Mouse (Mus musculus) kidney, embryonic 16.5 days (tissue): ENCODE measurements at regions not wholly inside any gene's neighbourhood (a gene's known extent, or its start where the extent isn't known, plus 50 kb on each side); places are given as distances from the start of the nearest gene placed in this dataset.

Source experiments
- ATAC-seq: fragments of 200-750 bp; cut with Nextera tagmentation; 2 replicates; pipeline ENCODE4 v1.8.0; 2017; ENCODE audit warnings: moderate TSS enrichment; ENCODE audit not compliant: low FRiP score, low TSS enrichment
- H3K27ac ChIP-seq: fragments of 300-500 bp; sonication (generic); 2 replicates; pipeline ENCODE4 v1.5.1; 2014; ENCODE audit warnings: low read length
- H3K27me3 ChIP-seq: fragments of 300-500 bp; sonication (generic); 2 replicates; pipeline ENCODE4 v1.6.1; 2014; ENCODE audit warnings: low read length, control low read depth, mixed read lengths; ENCODE audit not compliant: insufficient read depth
- H3K36me3 ChIP-seq: fragments of 300-500 bp; sonication (generic); 2 replicates; pipeline ENCODE4 v1.6.1; 2014; ENCODE audit warnings: low read length, control low read depth, mixed read lengths; ENCODE audit not compliant: insufficient read depth
- H3K4me1 ChIP-seq: fragments of 300-500 bp; sonication (generic); 2 replicates; pipeline ENCODE4 v1.6.1; 2014; ENCODE audit warnings: low read length, control low read depth, mixed read lengths; ENCODE audit not compliant: insufficient read depth
- H3K4me2 ChIP-seq: fragments of 300-500 bp; sonication (generic); replicated peaks from 2 replicates; pipeline ENCODE4 v1.6.1; 2014; ENCODE audit warnings: low read depth, low read length
- H3K4me3 ChIP-seq: fragments of 300-500 bp; sonication (generic); 2 replicates; pipeline ENCODE4 v1.5.1; 2014; ENCODE audit warnings: mild to moderate bottlenecking, low read length
- H3K9ac ChIP-seq: fragments of 300-500 bp; sonication (generic); replicated peaks from 2 replicates; pipeline ENCODE4 v1.6.1; 2014; ENCODE audit warnings: low read length
- H3K9me3 ChIP-seq: fragments of 300-500 bp; sonication (generic); 2 replicates; pipeline ENCODE4 v1.6.1; 2016; ENCODE audit warnings: low read length, control low read depth
- WGBS: fragments of 180-500 bp; shearing (Covaris S2); extraction: QIAGEN DNeasy Blood & Tissue Kit; methylation state at CpG from one replicate; pipeline ENCODE4 v1.1.7; 2014; 5-methylcytosine and 5-hydroxymethylcytosine counted together

- Histone ChIP-seq H3K9ac (no peak overlapping the region), H3K4me3 (no peak overlapping the region), H3K27me3 (no peaks in the 10 kb centered on the region), H3K9me3 (no peaks in the 10 kb centered on the region), H3K4me1 (no peaks in the 10 kb centered on the region), H3K36me3 (no peaks in the 10 kb centered on the region), H3K4me2 (no peak overlapping the region), H3K27ac (no peak overlapping the region)
- WGBS: 43% methylated on average over 5 of the region's 5 CpGs
- no peak for ATAC-seq
These were observed 192.6 kb downstream of the Slc4a3 start for GRCm38 (mm10) chr1:75738651-75739050.

GRCm38 (mm10) chr1:75749665-75750221 is 203.7 kb downstream of the Slc4a3 start:
- Histone ChIP-seq H3K27me3 (no peaks in the 10 kb centered on the region), H3K4me2 (no peak overlapping the region), H3K4me1 (no peaks in the 10 kb centered on the region), H3K9me3 (no peaks in the 10 kb centered on the region), H3K9ac (no peak overlapping the region), H3K36me3 (no peaks in the 10 kb centered on the region), H3K27ac (no peak overlapping the region), H3K4me3 (no peak overlapping the region)
- no peak for ATAC-seq
- WGBS: 70% methylated on average over 10 of the region's 10 CpGs

GRCm38 (mm10) chr1:75772131-75772530 is 226.1 kb downstream of the Slc4a3 start:
- Histone ChIP-seq H3K9ac (no peak overlapping the region), H3K4me3 (no peak overlapping the region), H3K4me1 (no peaks in the 10 kb centered on the region), H3K9me3 (no peaks in the 10 kb centered on the region), H3K4me2 (no peak overlapping the region), H3K27me3 (no peaks in the 10 kb centered on the region), H3K36me3 (no peaks in the 10 kb centered on the region), H3K27ac (no peak overlapping the region)
- WGBS: 77% methylated on average over 5 of the region's 5 CpGs
- ATAC-seq: no peak

- WGBS: 47% methylated on average over 5 of the region's 5 CpGs
- H3K36me3 ChIP-seq: no peaks in the 10 kb centered on the region
- no peak for ATAC-seq
- no peak overlapping the region for H3K9ac ChIP-seq
- no peaks in the 10 kb centered on the region for H3K27me3 ChIP-seq
- no peak overlapping the region for H3K27ac ChIP-seq
- H3K9me3 ChIP-seq: no peaks in the 10 kb centered on the region
- H3K4me1 ChIP-seq: no peaks in the 10 kb centered on the region
- H3K4me2 ChIP-seq: no peak overlapping the region
- no peak overlapping the region for H3K4me3 ChIP-seq
These were observed 226.9 kb downstream of the Slc4a3 start for GRCm38 (mm10) chr1:75773014-75773413.

- Histone ChIP-seq H3K4me1 (no peaks in the 10 kb centered on the region), H3K36me3 (no peaks in the 10 kb centered on the region), H3K27ac (no peak overlapping the region), H3K4me2 (no peak overlapping the region), H3K27me3 (no peaks in the 10 kb centered on the region), H3K9me3 (no peaks in the 10 kb centered on the region), H3K9ac (no peak overlapping the region), H3K4me3 (no peak overlapping the region)
- no peak for ATAC-seq
- WGBS: 78% methylated on average over 8 of the region's 8 CpGs
These were observed 232.8 kb downstream of the Slc4a3 start for GRCm38 (mm10) chr1:75778889-75779288.

- no peak overlapping the region for H3K4me2 ChIP-seq
- no peaks in the 10 kb centered on the region for H3K4me1 ChIP-seq
- no peak for ATAC-seq
- no peaks in the 10 kb centered on the region for H3K36me3 ChIP-seq
- H3K27me3 ChIP-seq: no peaks in the 10 kb centered on the region
- no peak overlapping the region for H3K27ac ChIP-seq
- H3K9me3 ChIP-seq: no peaks in the 10 kb centered on the region
- 84% methylated on average over 2 of the region's 2 CpGs for WGBS
- H3K9ac ChIP-seq: no peak overlapping the region
- no peak overlapping the region for H3K4me3 ChIP-seq
These were observed 237.1 kb downstream of the Slc4a3 start for GRCm38 (mm10) chr1:75783206-75783605.

- Histone ChIP-seq H3K27me3 (no peaks in the 10 kb centered on the region), H3K4me1 (no peaks in the 10 kb centered on the region), H3K9me3 (no peaks in the 10 kb centered on the region), H3K27ac (no peak overlapping the region), H3K36me3 (no peaks in the 10 kb centered on the region), H3K4me2 (no peak overlapping the region), H3K9ac (no peak overlapping the region), H3K4me3 (no peak overlapping the region)
- no peak for ATAC-seq
- WGBS: 25% methylated on average over 10 of the region's 10 CpGs
These were observed 240.2 kb downstream of the Slc4a3 start for GRCm38 (mm10) chr1:75786173-75786820.

- 80% methylated on average over 1 of the region's 1 CpGs for WGBS
- Histone ChIP-seq H3K4me1 (no peaks in the 10 kb centered on the region), H3K27ac (no peak overlapping the region), H3K4me3 (no peak overlapping the region), H3K4me2 (no peak overlapping the region), H3K27me3 (no peaks in the 10 kb centered on the region), H3K9ac (no peak overlapping the region), H3K36me3 (no peaks in the 10 kb centered on the region), H3K9me3 (no peaks in the 10 kb centered on the region)
- no peak for ATAC-seq
These were observed 245.4 kb downstream of the Slc4a3 start for GRCm38 (mm10) chr1:75791509-75791908.

GRCm38 (mm10) chr1:75797793-75798192 is 251.7 kb downstream of the Slc4a3 start:
- Histone ChIP-seq H3K9me3 (no peaks in the 10 kb centered on the region), H3K4me2 (no peak overlapping the region), H3K27ac (no peak overlapping the region), H3K36me3 (no peaks in the 10 kb centered on the region), H3K4me1 (no peaks in the 10 kb centered on the region), H3K27me3 (no peaks in the 10 kb centered on the region), H3K9ac (no peak overlapping the region), H3K4me3 (no peak overlapping the region)
- 77% methylated on average over 6 of the region's 6 CpGs for WGBS
- ATAC-seq: no peak

- H3K4me2 ChIP-seq: no peak overlapping the region
- ATAC-seq: no peak
- H3K27ac ChIP-seq: no peak overlapping the region
- WGBS: 52% methylated on average over 6 of the region's 6 CpGs
- no peaks in the 10 kb centered on the region for H3K27me3 ChIP-seq
- no peaks in the 10 kb centered on the region for H3K4me1 ChIP-seq
- no peaks in the 10 kb centered on the region for H3K36me3 ChIP-seq
- no peaks in the 10 kb centered on the region for H3K9me3 ChIP-seq
- no peak overlapping the region for H3K4me3 ChIP-seq
- H3K9ac ChIP-seq: no peak overlapping the region
These were observed 252.5 kb downstream of the Slc4a3 start for GRCm38 (mm10) chr1:75798375-75799099.
